Mouse (Mus musculus) CH12.LX (cell line): ENCODE measurements around the gene Gm7271.

Source experiments
- CTCF ChIP-seq, 2 experiments: IDR thresholded peaks in 1 of 2; conservative IDR thresholded peaks in 1 of 2; 2 replicates each; pipeline ENCODE4 v1.5.1; 2011 to 2012; ENCODE audit warnings: low read depth in 2 of 2, low read length in 2 of 2, improper control_type of control experiment in 1 of 2, inconsistent platforms in 1 of 2, mild to moderate bottlenecking in 1 of 2, moderate library complexity in 1 of 2
- EP300 ChIP-seq: IDR thresholded peaks from 2 replicates; pipeline ENCODE4 v1.6.1; 2011; ENCODE audit warnings: low read length, improper control_type of control experiment
- HCFC1 ChIP-seq: IDR thresholded peaks from 2 replicates; pipeline ENCODE4 v1.6.1; 2012; ENCODE audit warnings: low read depth, mild to moderate bottlenecking, inconsistent platforms, low read length, improper control_type of control experiment
- MAX ChIP-seq: IDR thresholded peaks from 2 replicates; pipeline ENCODE4 v1.6.1; 2011; ENCODE audit warnings: low read length, improper control_type of control experiment
- POLR2A ChIP-seq: IDR thresholded peaks from 2 replicates; pipeline ENCODE4 v1.6.1; 2011; ENCODE audit warnings: low read depth, mild to moderate bottlenecking, improper control_type of control experiment, low read length
- UBTF ChIP-seq: IDR thresholded peaks from 2 replicates; pipeline ENCODE4 v1.6.1; 2012; ENCODE audit warnings: low read depth, mild to moderate bottlenecking, inconsistent platforms, low read length, improper control_type of control experiment, moderate library complexity
- USF1 ChIP-seq: IDR thresholded peaks from 2 replicates; pipeline ENCODE4 v1.6.1; 2014; ENCODE audit warnings: low read depth, mild to moderate bottlenecking, inconsistent platforms, low read length, improper control_type of control experiment
- ZMIZ1 ChIP-seq: IDR thresholded peaks from 2 replicates; pipeline ENCODE4 v1.6.1; 2012; ENCODE audit warnings: low read depth, mild to moderate bottlenecking, inconsistent platforms, low read length, improper control_type of control experiment

DNA sequence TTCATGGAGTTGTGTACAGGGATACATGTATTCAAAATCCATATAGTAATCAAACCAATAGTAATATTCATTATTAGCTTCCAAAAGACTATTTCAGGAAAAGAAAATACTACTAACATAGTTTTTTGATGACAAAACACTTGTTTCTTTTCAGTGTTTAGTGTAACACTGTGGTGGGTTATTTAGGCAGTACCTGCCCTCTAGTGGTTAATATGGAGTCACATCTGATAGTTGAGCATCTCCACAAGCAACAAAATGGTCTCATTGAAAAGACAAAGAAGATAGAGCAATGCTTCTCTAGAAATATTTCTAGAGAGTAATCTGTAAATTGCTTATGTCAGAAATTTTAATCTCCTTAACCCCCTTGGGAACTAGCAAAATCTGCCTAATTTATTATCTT, 57.0 kb downstream of the Gm7271 start:
- no peak for TF ChIP-seq USF1
- no peak for TF ChIP-seq EP300
- TF ChIP-seq HCFC1 = no peak
- peak in 1 of 2 experiments; percentile 63; a peak in 2 of 4 replicates for TF ChIP-seq CTCF (conservative IDR thresholded peaks at IDR 0.05 in 1 of 2, IDR thresholded peaks at IDR 0.05 in 1 of 2; ENCODE audit: low read depth in 2 of 2, low read length in 2 of 2)
- TF ChIP-seq POLR2A = no peak
- no peak for TF ChIP-seq ZMIZ1
- TF ChIP-seq UBTF = no peak
- no peak for TF ChIP-seq MAX
